Mouse (Mus musculus) spleen, embryonic (tissue): ENCODE measurements at regions not wholly inside any gene's neighbourhood (a gene's known extent, or its start where the extent isn't known, plus 50 kb on each side); places are given as distances from the start of the nearest gene placed in this dataset.

Experiments
- CTCF ChIA-PET: fragments of 350-600 bp; sonication (Branson Sonifier 250); formaldehyde crosslinking; loops from one replicate; lab custom pipeline; 2022; lab: Charles Lee

GRCm38 (mm10) chr8:92133484-92134406, 223.7 kb upstream of the Irx5 start:
- CTCF ChIA-PET, result no interaction called here

GRCm38 (mm10) chr8:92132949-92133348, 224.5 kb upstream of the Irx5 start:
- CTCF ChIA-PET, result no interaction called here

GRCm38 (mm10) chr8:92132526-92132925, 224.9 kb upstream of the Irx5 start:
- CTCF ChIA-PET, result no interaction called here

GRCm38 (mm10) chr8:92130025-92130557, 227.3 kb upstream of the Irx5 start:
- CTCF ChIA-PET, result no interaction called here

GRCm38 (mm10) chr8:92129241-92130015, 228.0 kb upstream of the Irx5 start:
- CTCF ChIA-PET, result no interaction called here

GRCm38 (mm10) chr8:92125631-92126030, 231.8 kb upstream of the Irx5 start:
- CTCF ChIA-PET, result no interaction called here

- CTCF ChIA-PET, result no interaction called here
Measured at GRCm38 (mm10) chr8:92121296-92121695, 236.1 kb upstream of the Irx5 start.

GRCm38 (mm10) chr8:92115479-92116267, 241.8 kb upstream of the Irx5 start:
- CTCF ChIA-PET, result no interaction called here

GRCm38 (mm10) chr8:92114311-92115275, 242.8 kb upstream of the Irx5 start:
- CTCF ChIA-PET, result no interaction called here

- CTCF ChIA-PET, result no interaction called here
Measured at GRCm38 (mm10) chr8:92113901-92114300, 243.5 kb upstream of the Irx5 start.

- CTCF ChIA-PET, result no interaction called here
Measured at GRCm38 (mm10) chr8:92113386-92113785, 244.0 kb upstream of the Irx5 start.

- CTCF ChIA-PET, result no interaction called here
Measured at GRCm38 (mm10) chr8:92104561-92104960, 252.9 kb upstream of the Irx5 start.

GRCm38 (mm10) chr8:92102521-92102920, 254.9 kb upstream of the Irx5 start:
- CTCF ChIA-PET, result no interaction called here

GRCm38 (mm10) chr8:92095276-92095675, 262.1 kb upstream of the Irx5 start:
- CTCF ChIA-PET, result no interaction called here

- CTCF ChIA-PET, result no interaction called here
Measured at GRCm38 (mm10) chr8:92084124-92084523, 273.3 kb upstream of the Irx5 start.

GRCm38 (mm10) chr8:92081900-92082299, 275.5 kb upstream of the Irx5 start:
- CTCF ChIA-PET, result no interaction called here

- CTCF ChIA-PET, result no interaction called here
Measured at GRCm38 (mm10) chr8:92080852-92081251, 276.6 kb upstream of the Irx5 start.

GRCm38 (mm10) chr8:92077611-92078010, 275.7 kb upstream of the Irx3 start:
- CTCF ChIA-PET, result no interaction called here

- CTCF ChIA-PET, result no interaction called here
Measured at GRCm38 (mm10) chr8:92072254-92072615, 270.4 kb upstream of the Irx3 start.
